Mouse (Mus musculus) ES-Bruce4 (cell line): Measurements from ENCODE around the gene Iqgap3.

Experiments
- CTCF ChIP-seq: IDR thresholded peaks from one replicate; pipeline ENCODE4 v1.8.1; 2011; ENCODE audit warnings: low read depth, low read length
- POLR2A ChIP-seq: IDR thresholded peaks from one replicate; pipeline ENCODE4 v1.8.1; 2011; ENCODE audit warnings: low read length; ENCODE audit not compliant: insufficient read depth

- no peak for TF ChIP-seq CTCF
- no peak for TF ChIP-seq POLR2A
These were observed 67.2 kb downstream of the Iqgap3 start for GRCm38 (mm10) chr3:88148776-88149509.
